Mouse (Mus musculus): ENCODE results near the gene Clk1.
A peak's percentile ranks its signal among the peaks of the same experiment; 100 is the strongest.

Clk1 gene

DNA sequence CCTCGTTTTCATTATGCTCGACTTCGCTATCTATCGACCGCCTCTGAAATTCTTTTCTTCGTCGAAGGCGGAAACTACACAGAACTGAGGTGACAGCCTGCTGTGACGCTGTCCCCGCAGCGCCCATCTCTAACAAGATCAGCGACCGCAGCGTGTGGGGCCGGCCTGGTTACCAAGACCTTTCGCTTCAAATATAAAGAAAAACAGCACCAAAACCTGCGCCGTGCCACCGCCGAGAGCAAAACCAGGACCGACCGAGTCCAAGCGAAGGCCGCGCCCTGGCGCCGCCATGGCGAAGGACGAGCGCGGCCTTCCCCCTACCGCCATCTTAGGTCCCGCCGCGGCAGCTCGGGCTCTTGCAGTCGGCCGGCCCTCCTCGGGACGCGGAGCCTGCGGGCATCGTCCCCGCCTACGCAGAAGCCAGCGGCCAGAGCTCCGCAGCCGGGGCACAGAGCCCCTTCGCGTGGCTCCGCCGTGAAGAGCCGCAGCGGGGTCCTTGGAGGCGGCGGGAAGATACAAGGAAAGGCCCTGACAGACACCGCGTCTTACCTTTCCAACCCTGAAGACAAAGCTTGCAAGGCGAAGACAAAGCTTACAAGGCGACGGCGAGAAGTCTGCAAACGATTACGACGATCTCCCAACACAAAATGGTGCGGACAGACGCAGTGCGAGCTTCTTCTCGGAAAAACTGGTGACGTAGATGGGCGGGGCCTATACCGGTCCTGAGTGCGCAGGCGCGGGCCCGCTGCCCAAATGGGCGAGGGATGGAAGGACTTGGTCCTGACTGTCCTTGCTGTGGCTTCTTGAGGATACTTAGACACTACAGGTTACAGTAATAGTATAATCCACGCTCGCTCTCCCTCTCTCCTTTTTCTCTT lies at the start of gene Clk1:
TSS of gene Clk1 (minus strand) at position 696 of the 878 bp plus-strand sequence.
- DNase-seq (ENCODE audit: low read depth, low spot score) = peak; percentile 93

DNA sequence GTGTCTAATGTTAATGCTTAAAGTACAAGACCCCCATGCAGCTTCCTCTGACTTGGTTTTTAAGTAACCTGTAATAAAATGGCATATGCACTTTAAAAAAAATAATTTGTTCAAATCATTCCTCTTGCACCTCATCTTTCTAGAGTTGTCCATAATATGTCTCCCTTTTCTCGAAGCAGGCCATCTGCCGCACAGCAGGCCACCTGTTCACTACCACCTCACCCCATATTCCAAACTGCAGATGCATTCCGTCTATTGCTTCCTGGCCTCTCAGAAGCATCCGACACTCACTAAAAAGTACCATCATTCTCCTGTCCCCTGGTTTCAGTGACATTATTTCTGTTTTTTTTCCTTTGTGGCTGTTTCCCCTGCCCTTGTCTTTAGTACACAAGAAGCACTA lies 41.7 kb upstream of the Clk1 start:
- no peak for DNase-seq (ENCODE audit: low read depth, low spot score)

DNA sequence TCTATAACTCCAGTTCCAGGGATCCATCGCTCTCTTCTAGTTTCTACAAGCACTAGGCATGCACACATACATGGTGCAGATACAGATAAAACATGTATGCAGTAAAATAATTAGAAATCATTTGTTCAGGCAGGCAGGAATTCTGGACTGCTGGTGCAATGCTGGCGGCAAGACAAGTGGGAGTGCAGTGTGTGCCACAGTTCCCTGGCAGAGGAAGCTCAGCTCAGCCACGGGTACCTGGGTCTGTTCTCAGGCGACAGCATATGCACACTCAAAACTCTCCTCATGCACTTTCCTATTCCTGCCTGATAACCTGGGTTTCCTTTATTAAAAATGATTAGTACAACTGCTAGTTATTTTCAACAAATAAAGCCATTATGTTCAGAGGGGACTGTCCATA lies 41.2 kb upstream of the Clk1 start:
- DNase-seq (ENCODE audit: low read depth, low spot score) = no peak

DNA sequence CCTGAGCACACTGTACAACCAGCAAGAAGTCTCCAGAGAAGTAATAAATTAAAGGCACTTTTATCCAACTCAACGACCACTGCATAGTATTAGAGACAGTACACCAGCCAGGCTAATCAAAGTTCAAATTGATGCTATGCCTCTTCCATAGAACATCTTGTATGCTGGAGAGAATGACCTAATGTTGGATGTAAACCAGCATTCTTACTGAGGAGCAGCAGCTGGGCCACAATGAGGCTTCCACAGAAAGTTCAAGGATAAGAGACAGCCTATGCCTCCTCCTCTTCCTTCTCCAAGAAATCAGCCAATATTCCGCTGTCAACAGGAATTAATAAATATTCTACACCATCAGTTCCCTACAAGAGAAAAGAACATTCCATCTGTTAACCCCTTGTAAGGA lies 40.1 kb upstream of the Clk1 start:
- no peak for DNase-seq (ENCODE audit: low read depth, low spot score)

DNA sequence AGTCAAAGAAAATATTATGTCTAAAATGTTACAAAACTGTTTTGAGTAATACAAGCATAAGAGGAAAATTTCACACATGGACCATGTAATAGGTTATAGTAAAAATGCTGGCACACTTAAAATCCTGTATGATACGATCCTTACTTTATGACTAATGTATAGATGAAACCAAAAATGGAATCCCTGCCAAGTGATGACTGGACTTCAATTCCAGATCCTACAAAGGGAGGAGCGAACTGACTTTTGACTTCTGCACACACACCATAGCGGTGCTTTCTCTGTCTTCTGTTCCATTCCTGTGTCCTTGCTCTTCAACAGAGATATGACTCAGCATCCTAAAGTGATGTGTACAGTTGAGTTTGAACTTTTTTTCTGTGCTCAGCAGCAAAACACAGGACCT lies 36.7 kb upstream of the Clk1 start:
- no peak for DNase-seq (ENCODE audit: low read depth, low spot score)

- no peak for DNase-seq (ENCODE audit: low read depth, low spot score)
Observed at GRCm38 (mm10) chr1:58458867-58459266, 35.0 kb upstream of the Clk1 start.

DNA sequence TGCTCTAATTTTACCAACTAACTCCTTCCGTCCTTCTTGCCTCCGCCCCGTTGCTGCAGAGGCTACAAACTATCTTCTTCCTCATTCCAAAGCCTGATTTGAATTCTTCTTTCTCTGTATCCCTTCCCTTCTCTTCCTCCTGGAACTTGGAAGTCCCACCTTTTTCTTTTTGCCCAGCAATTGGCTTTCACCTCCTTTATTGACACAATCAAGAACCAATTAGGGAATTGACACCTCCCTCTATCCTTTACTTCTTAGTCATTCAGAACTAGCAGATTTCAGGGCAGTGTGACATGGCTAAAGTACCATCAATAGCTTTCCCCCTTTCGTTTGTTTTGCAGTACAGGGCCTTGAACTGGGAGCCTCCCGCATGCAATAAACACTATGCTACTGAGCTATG lies 34.3 kb upstream of the Clk1 start:
- DNase-seq (ENCODE audit: low read depth, low spot score) = no peak

DNA sequence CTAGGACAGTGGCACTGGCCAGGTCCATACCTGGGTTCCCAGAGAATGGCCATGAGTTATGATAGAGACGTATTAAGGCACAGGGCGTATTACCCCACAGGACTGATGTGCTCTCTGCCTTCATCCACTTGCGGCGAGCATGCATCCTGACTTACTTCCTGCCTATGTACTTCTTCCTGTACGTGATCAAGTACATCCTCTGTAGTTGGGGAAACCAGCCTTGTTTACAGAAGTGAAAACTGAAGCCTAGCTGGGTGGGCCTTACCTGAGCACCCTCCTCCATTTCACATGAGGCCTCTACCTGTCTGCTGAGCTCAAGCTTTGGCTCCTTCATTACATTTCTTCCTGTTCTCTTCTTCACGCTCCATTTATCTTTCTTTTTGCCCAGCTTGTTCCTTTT lies 30.4 kb upstream of the Clk1 start:
- peak; percentile 63 for DNase-seq (ENCODE audit: low read depth, low spot score)

DNA sequence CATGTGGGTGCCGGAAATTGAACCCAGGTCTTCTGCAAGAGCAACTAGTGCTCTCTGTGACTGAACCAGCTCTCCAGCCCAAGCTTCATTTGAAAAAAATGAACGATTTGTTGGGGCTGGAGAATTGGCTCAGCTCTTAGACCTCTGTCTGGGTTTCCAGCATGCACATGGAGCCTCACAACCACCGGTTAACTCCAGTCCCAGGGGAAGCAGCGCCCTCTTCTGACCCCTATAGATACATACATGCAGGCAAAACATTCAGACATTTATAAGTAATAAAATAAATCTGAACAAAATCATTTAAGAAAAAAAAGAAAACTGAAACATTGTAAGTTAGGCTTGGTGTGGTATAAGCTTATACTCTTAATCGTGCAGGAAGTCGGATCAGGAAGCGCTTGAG lies 24.5 kb upstream of the Clk1 start:
- no peak for DNase-seq (ENCODE audit: low read depth, low spot score)

DNA sequence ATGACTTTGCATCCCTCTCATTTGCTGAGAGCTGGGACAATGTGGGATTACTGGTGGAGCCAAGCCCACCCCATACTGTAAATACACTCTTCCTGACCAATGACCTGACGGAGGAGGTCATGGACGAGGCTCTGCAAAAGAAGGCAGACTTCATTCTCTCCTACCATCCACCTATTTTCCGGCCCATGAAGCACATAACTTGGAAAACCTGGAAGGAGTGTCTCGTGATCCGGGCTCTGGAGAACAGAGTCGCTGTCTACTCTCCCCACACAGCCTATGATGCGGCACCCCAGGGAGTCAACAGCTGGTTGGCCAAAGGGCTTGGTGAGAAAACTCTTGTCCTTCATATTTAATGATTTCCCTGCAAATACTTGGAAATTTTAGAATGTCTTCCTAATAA lies 23.9 kb upstream of the Clk1 start:
- no peak for DNase-seq (ENCODE audit: low read depth, low spot score)

GRCm38 (mm10) chr1:58445861-58446260 lies 22.0 kb upstream of the Clk1 start:
- DNase-seq (ENCODE audit: low read depth, low spot score) = peak; percentile 45

GRCm38 (mm10) chr1:58445143-58445722 lies 21.4 kb upstream of the Clk1 start, which contains the start of the genes Nif3l1 and Ppil3:
Gene Nif3l1, plus strand, starts transcription at chr1:58445151.
Gene Ppil3, minus strand, starts transcription at chr1:58445486.
- DNase-seq (ENCODE audit: low read depth, low spot score) = peak; percentile 89

DNA sequence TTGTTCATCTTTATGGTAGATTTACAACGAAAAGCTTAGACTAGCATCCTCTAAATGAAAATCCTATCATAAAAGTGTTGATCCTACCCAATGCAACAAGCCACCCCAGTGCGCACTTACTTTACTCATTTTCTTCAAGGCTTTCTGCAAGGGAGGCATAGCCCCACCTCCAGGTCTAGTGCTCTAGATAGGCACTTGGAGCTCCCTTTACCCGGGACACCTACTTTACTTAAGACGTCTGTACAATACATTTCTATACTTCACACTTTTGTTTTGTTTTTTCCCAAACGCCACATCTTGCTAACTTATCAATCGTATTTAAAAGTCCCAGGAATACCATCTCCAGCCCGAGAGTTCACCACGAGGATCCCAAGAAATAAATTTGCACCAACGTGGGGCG lies 20.8 kb upstream of the Clk1 start:
- peak; percentile 32 for DNase-seq (ENCODE audit: low read depth, low spot score)

- no peak for DNase-seq (ENCODE audit: low read depth, low spot score)
Observed at GRCm38 (mm10) chr1:58424551-58424950, 685 bp upstream of the Clk1 start.

GRCm38 (mm10) chr1:58422879-58423278 lies 987 bp downstream of the Clk1 start:
- DNase-seq (ENCODE audit: low read depth, low spot score) = peak; percentile 91

DNA sequence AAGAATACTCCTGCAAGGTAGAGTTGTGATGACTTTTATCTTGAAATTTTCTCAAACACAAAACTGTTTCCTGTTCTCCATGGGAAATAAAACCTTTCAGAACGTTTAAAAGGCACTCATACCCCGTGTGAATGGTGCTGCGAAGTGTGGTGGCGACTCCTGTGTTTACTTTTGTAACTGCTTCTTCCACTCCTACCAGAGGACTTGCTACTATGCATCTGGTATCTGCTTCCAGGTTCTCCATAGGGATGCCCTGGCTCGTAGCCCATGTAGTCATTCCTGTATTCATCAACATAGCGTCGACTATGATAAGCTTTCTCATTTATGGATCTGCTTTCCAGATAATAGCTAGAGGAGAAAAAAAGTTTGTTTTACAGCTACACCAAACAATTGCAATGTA lies 2.9 kb downstream of the Clk1 start:
- DNase-seq (ENCODE audit: low read depth, low spot score) = peak; percentile 51

- no peak for DNase-seq (ENCODE audit: low read depth, low spot score)
Observed at GRCm38 (mm10) chr1:58420032-58420431, 3.8 kb downstream of the Clk1 start.

DNA sequence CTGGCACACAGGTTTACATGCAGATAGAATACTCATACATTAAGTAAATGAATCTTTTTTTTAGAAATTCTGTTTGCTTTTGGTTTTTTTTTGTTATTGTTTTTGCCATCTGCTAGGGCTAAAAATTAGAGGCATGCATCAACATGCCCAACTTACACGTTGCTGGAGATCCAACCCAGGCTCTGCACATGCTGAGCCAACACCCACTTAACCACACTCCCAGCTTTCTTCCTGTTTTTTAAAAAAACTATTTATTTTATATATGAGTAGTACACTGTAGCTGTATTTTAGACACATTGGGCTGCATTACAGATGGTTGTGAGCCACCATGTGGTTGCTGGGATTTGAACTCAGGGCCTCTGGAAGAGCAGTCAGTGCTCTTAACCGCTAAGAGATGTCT lies 7.8 kb downstream of the Clk1 start:
- no peak for DNase-seq (ENCODE audit: low read depth, low spot score)

GRCm38 (mm10) chr1:58415442-58415841 lies 8.4 kb downstream of the Clk1 start:
- peak; percentile 63 for DNase-seq (ENCODE audit: low read depth, low spot score)

DNA sequence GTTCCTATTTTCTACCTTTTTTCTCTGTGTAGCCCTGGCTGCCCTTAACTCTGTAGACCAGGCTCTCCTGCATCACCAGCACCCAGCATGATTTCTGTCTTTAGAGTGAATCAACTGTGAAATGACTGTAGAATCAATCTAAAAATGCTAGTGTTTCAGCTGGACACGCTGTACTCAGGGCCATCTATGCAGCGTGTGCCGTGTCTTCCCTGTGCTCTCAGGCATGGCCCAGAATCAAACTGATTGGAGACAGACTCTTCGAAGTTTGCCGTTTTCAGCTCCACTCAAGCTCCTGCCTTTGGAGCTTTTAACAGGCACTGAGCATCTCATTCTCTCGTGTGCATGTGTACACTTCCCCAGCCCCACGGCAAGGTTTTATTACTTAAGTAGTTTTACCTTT lies 13.1 kb downstream of the Clk1 start:
- DNase-seq (ENCODE audit: low read depth, low spot score) = no peak

- no peak for DNase-seq (ENCODE audit: low read depth, low spot score)
Observed at GRCm38 (mm10) chr1:58410198-58410588, 13.7 kb downstream of the Clk1 start.

- DNase-seq (ENCODE audit: low read depth, low spot score) = no peak
Observed at GRCm38 (mm10) chr1:58409553-58410197, 14.2 kb downstream of the Clk1 start.

DNA sequence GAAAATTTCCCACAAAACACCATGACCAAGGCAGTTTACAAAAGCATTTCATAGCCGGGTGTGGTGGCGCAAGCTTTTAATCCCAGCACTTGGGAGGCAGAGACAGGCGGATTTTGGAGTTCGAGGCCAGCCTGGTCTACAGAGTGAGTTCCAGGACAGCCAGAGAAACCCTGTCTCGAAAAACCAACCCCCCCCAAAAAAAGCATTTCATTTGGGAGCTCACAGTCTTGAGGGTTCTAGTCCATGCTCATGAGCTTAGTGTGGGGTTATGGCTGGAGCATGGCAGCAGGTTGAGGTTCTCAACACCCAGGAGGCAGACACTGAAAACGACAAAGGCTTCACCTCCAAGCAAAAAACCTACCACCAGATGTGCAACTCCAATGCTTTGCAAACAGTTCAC lies 15.7 kb downstream of the Clk1 start:
- no peak for DNase-seq (ENCODE audit: low read depth, low spot score)
